Mouse (Mus musculus): ENCODE results near the gene Capzb. TPM values are rescaled to one million over a fixed set of nuclear protein-coding genes. Genes with fewer than 3 reads are reported as not detected.

The Capzb gene
- total and polyA plus RNA-seq, 2 experiments from 2014 or later: 108 to 309 TPM

DNA sequence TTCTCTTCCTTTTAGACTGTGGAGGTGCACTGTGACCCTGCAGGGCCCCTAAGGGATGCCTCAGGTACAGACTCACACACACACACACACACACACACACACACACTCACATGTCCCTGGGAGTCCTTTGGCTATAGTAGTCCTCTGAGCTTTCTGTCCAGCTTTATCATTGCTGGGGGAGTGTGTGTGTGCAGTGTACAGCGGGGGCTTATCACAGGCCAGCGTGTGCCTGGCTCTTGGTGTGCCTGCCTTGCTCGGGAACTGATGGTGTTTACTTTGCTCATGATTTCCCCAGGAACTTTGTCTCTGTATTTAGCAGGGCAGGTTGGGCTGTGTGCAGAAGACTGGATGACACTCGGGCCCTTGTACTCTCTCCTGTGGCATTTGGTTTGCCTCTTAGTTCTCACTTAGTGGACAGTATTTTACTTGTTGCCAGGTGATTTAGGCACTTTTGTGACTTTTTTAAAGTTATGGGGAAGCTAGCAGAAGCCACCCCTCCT is 41.1 kb downstream of the Capzb start:
- Histone ChIP-seq H3K4me1 (ENCODE audit: insufficient read depth, low read length) (peaks cover 5% of the 10 kb centered on the region; the same call in 1 of the 2 replicates), H3K9ac (replicated peaks; ENCODE audit: low read length, poor library complexity, severe bottlenecking) (no peak overlapping the region), H3K4me3 (ENCODE audit: low read depth, low read length) (no peak overlapping the region), H3K9me3 (ENCODE audit: low read length) (no peaks in the 10 kb centered on the region), H3K27ac (ENCODE audit: low read depth, low read length) (no peak overlapping the region), H3K27me3 (ENCODE audit: insufficient read depth, low read length) (no peaks in the 10 kb centered on the region), H3K36me3 (ENCODE audit: insufficient read depth, low read length) (no peaks in the 10 kb centered on the region), H3K4me2 (ENCODE audit: low read depth, low read length, poor library complexity, severe bottlenecking) (no peak overlapping the region)
- 84% methylated on average over 4 of the region's 4 CpGs for WGBS
- ATAC-seq (ENCODE audit: low FRiP score): no peak
- TF ChIP-seq CTCF (IDR thresholded peaks at IDR 0.05): no peak
- no peak for DNase-seq (ENCODE audit: low spot score)

DNA sequence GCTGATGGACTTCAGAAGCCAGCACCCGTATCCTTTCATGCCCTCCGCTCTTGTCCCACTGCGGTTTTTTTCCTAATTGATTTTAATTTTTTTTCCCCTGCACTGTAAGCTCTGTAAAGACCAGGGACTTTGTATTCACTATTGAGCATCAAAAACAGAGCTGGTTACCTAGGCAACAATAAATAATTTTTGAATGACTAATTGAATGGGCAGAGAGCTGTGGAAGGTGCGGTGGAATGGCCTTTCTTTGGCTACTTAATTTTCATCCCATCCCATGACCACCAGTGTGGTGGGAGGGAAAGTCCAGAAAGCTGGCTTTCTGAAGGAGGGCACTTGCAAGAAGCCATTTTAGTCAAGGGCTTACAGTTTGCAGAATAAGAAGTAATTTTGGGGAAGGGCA is 41.6 kb downstream of the Capzb start:
- ATAC-seq (ENCODE audit: low FRiP score) (no peak), DNase-seq (ENCODE audit: low spot score) (no peak)
- H3K27ac ChIP-seq (ENCODE audit: low read depth, low read length): no peak overlapping the region
- no peaks in the 10 kb centered on the region for H3K9me3 ChIP-seq (ENCODE audit: low read length)
- H3K4me2 ChIP-seq (ENCODE audit: low read depth, low read length, poor library complexity, severe bottlenecking): no peak overlapping the region
- WGBS: 52% methylated on average over 4 of the region's 4 CpGs
- no peak overlapping the region for H3K9ac ChIP-seq (replicated peaks; ENCODE audit: low read length, poor library complexity, severe bottlenecking)
- no peak for TF ChIP-seq CTCF (IDR thresholded peaks at IDR 0.05)
- no peaks in the 10 kb centered on the region for H3K27me3 ChIP-seq (ENCODE audit: insufficient read depth, low read length)
- no peak overlapping the region for H3K4me3 ChIP-seq (ENCODE audit: low read depth, low read length)
- H3K4me1 ChIP-seq (ENCODE audit: insufficient read depth, low read length): peaks cover 5% of the 10 kb centered on the region; the same call in 1 of the 2 replicates
- no peaks in the 10 kb centered on the region for H3K36me3 ChIP-seq (ENCODE audit: insufficient read depth, low read length)

DNA sequence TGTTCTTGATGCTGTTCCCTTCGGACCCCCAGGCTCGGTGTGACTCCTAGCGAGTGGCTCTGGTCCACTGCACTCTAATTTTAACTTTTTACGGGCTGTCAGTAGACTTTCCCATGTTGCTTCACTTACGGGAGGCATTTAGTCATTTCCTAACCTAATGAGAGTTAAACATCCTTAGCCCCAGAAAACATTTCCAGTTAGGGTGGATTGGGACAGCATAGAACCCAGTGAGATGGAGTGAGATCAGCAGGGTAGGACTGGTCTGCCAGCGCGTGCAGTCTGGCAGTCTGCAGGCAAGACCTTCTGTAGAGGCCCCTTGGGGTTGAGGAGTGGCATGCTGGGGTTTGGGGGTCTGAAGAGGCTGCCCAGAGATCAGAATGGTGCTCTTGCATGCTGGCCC is 42.9 kb downstream of the Capzb start:
- Histone ChIP-seq H3K9ac (replicated peaks; ENCODE audit: low read length, poor library complexity, severe bottlenecking) (no peak overlapping the region), H3K36me3 (ENCODE audit: insufficient read depth, low read length) (peaks cover 12% of the 10 kb centered on the region; the same call in 1 of the 2 replicates), H3K27ac (ENCODE audit: low read depth, low read length) (no peak overlapping the region), H3K4me2 (ENCODE audit: low read depth, low read length, poor library complexity, severe bottlenecking) (no peak overlapping the region), H3K9me3 (ENCODE audit: low read length) (no peaks in the 10 kb centered on the region), H3K27me3 (ENCODE audit: insufficient read depth, low read length) (no peaks in the 10 kb centered on the region), H3K4me1 (ENCODE audit: insufficient read depth, low read length) (peaks cover 5% of the 10 kb centered on the region; the same call in 1 of the 2 replicates), H3K4me3 (ENCODE audit: low read depth, low read length) (no peak overlapping the region)
- no peak for TF ChIP-seq CTCF (IDR thresholded peaks at IDR 0.05)
- no peak for DNase-seq (ENCODE audit: low spot score)
- WGBS: 96% methylated on average over 7 of the region's 7 CpGs
- no peak for ATAC-seq (ENCODE audit: low FRiP score)

GRCm38 (mm10) chr4:139238612-139239011 is 45.9 kb downstream of the Capzb start:
- H3K36me3 ChIP-seq (ENCODE audit: insufficient read depth, low read length): peaks cover 23% of the 10 kb centered on the region; the same call in 1 of the 2 replicates

DNA sequence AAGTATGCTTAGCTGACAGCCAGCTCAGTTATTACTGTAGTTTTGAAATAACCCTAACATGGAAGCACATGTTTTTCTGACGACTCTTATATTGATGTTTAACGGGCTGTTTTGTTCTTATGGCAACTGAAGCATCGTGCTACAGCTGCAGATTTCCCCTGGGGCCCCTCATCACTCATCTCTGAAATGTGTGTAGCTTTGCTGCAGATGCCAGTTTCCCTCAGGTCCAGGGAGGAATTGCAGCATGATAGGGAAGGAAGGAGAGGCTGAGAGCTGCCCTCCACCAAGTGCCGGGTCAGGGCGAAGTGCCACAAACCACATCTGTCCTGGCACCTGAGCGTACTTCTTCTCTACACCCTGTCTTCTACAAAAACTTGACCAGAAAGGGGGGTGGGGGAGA is 47.6 kb downstream of the Capzb start:
- DNase-seq (ENCODE audit: low spot score) (no peak), ATAC-seq (ENCODE audit: low FRiP score) (no peak)
- WGBS: 88% methylated on average over 6 of the region's 6 CpGs
- no peak overlapping the region for H3K27ac ChIP-seq (ENCODE audit: low read depth, low read length)
- H3K9ac ChIP-seq (replicated peaks; ENCODE audit: low read length, poor library complexity, severe bottlenecking): no peak overlapping the region
- no peak for TF ChIP-seq CTCF (IDR thresholded peaks at IDR 0.05)
- no peaks in the 10 kb centered on the region for H3K27me3 ChIP-seq (ENCODE audit: insufficient read depth, low read length)
- H3K9me3 ChIP-seq (ENCODE audit: low read length): no peaks in the 10 kb centered on the region
- no peak overlapping the region for H3K4me2 ChIP-seq (ENCODE audit: low read depth, low read length, poor library complexity, severe bottlenecking)
- H3K36me3 ChIP-seq (ENCODE audit: insufficient read depth, low read length): peaks cover 23% of the 10 kb centered on the region; the same call in 1 of the 2 replicates
- H3K4me1 ChIP-seq (ENCODE audit: insufficient read depth, low read length): no peaks in the 10 kb centered on the region
- no peak overlapping the region for H3K4me3 ChIP-seq (ENCODE audit: low read depth, low read length)

More at GRCm38 (mm10) chr4:139238612-139239011, 45.9 kb downstream of the Capzb start:
- no peaks in the 10 kb centered on the region for H3K4me1 ChIP-seq (ENCODE audit: insufficient read depth, low read length)
- TF ChIP-seq CTCF (IDR thresholded peaks at IDR 0.05): no peak
- DNase-seq (ENCODE audit: low spot score) (no peak), ATAC-seq (ENCODE audit: low FRiP score) (no peak)
- no peak overlapping the region for H3K4me3 ChIP-seq (ENCODE audit: low read depth, low read length)
- no peaks in the 10 kb centered on the region for H3K27me3 ChIP-seq (ENCODE audit: insufficient read depth, low read length)
- H3K4me2 ChIP-seq (ENCODE audit: low read depth, low read length, poor library complexity, severe bottlenecking): no peak overlapping the region
- H3K27ac ChIP-seq (ENCODE audit: low read depth, low read length): no peak overlapping the region
- no peaks in the 10 kb centered on the region for H3K9me3 ChIP-seq (ENCODE audit: low read length)
- WGBS: 90% methylated on average over 16 of the region's 16 CpGs
- H3K9ac ChIP-seq (replicated peaks; ENCODE audit: low read length, poor library complexity, severe bottlenecking): no peak overlapping the region

- Histone ChIP-seq H3K9ac (replicated peaks; ENCODE audit: low read length, poor library complexity, severe bottlenecking) (no peak overlapping the region), H3K4me2 (ENCODE audit: low read depth, low read length, poor library complexity, severe bottlenecking) (no peak overlapping the region), H3K27ac (ENCODE audit: low read depth, low read length) (no peak overlapping the region), H3K4me3 (ENCODE audit: low read depth, low read length) (no peak overlapping the region), H3K36me3 (ENCODE audit: insufficient read depth, low read length) (peaks cover 23% of the 10 kb centered on the region; the same call in 1 of the 2 replicates), H3K27me3 (ENCODE audit: insufficient read depth, low read length) (no peaks in the 10 kb centered on the region), H3K4me1 (ENCODE audit: insufficient read depth, low read length) (no peaks in the 10 kb centered on the region), H3K9me3 (ENCODE audit: low read length) (no peaks in the 10 kb centered on the region)
- TF ChIP-seq CTCF (IDR thresholded peaks at IDR 0.05): no peak
- 69% methylated on average over 22 of the region's 22 CpGs for WGBS
- ATAC-seq (ENCODE audit: low FRiP score) (no peak), DNase-seq (ENCODE audit: low spot score) (no peak)
These were observed 49.2 kb downstream of the Capzb start for GRCm38 (mm10) chr4:139241678-139242606.

Measured in midbrain, postnatal 0 days (tissue).